Mouse (Mus musculus) CD8-positive naive resting alpha-beta T cell, adult 2 months (primary cell): ENCODE measurements around the gene Eml6.

Source experiments
- DNase-seq, 2 experiments: peaks; one replicate each; pipeline ENCODE4 v3.0.0; 2022; ENCODE audit warnings: low read depth in 2 of 2, low spot score in 2 of 2

The Eml6 gene

GRCm38 (mm10) chr11:29702721-29703120 is 323.1 kb downstream of the Eml6 start:
- no peak for DNase-seq

GRCm38 (mm10) chr11:29694754-29695153 is 331.1 kb downstream of the Eml6 start:
- no peak for DNase-seq

- DNase-seq: peak; percentile 81 to 92
These were observed 332.0 kb downstream of the Eml6 start for GRCm38 (mm10) chr11:29693576-29694410.
